Mouse (Mus musculus): Measurements from ENCODE around the gene Cdk5. TPM values are rescaled to one million over a fixed set of nuclear protein-coding genes. Genes with fewer than 3 reads are reported as not detected.
A peak's percentile ranks its signal among the peaks of the same experiment; 100 is the strongest.

The Cdk5 gene
- polyA plus RNA-seq, 1 experiment from 2014 or later: 126 TPM

GRCm38 (mm10) chr5:24394165-24394894, 29.0 kb downstream of the Cdk5 start:
- peak overlapping the region; percentile 53 for H3K4me2 ChIP-seq (ENCODE audit: low read depth, low read length)
- under 1% methylated on average over 36 of the region's 36 CpGs for WGBS
- no peaks in the 10 kb centered on the region for H3K9me3 ChIP-seq (ENCODE audit: control insufficient read depth, low read length)
- H3K36me3 ChIP-seq (ENCODE audit: control insufficient read depth, insufficient read depth, low read length): no peaks in the 10 kb centered on the region
- no peaks in the 10 kb centered on the region for H3K27me3 ChIP-seq (ENCODE audit: control insufficient read depth, insufficient read depth, low read length)
- peak overlapping the region; percentile 83 for H3K27ac ChIP-seq (ENCODE audit: low read depth, low read length)
- H3K4me3 ChIP-seq (ENCODE audit: low read depth, low read length): peak overlapping the region; percentile 52
- H3K4me1 ChIP-seq (ENCODE audit: control insufficient read depth, insufficient read depth, low read length): peaks cover 3% of the 10 kb centered on the region; the same call in 1 of the 2 replicates
- ATAC-seq (ENCODE audit: low read depth): peak; percentile 96
- peak overlapping the region; percentile 57 for H3K9ac ChIP-seq (replicated peaks; ENCODE audit: low read depth, low read length)

- H3K4me2 ChIP-seq (ENCODE audit: low read depth, low read length): peak within 1 kb of the TSS; percentile 53
- no peaks in the 10 kb centered on the region for H3K36me3 ChIP-seq (ENCODE audit: control insufficient read depth, insufficient read depth, low read length)
- WGBS: 21% methylated on average over 7 of the region's 7 CpGs
- peaks cover 3% of the 10 kb centered on the region for H3K4me1 ChIP-seq (ENCODE audit: control insufficient read depth, insufficient read depth, low read length)
- no peaks in the 10 kb centered on the region for H3K27me3 ChIP-seq (ENCODE audit: control insufficient read depth, insufficient read depth, low read length)
- H3K9me3 ChIP-seq (ENCODE audit: control insufficient read depth, low read length): no peaks in the 10 kb centered on the region
- ATAC-seq (ENCODE audit: low read depth): no peak
- H3K9ac ChIP-seq (replicated peaks; ENCODE audit: low read depth, low read length): peak within 1 kb of the TSS; percentile 57
- peak within 1 kb of the TSS; percentile 52 for H3K4me3 ChIP-seq (ENCODE audit: low read depth, low read length)
- H3K27ac ChIP-seq (ENCODE audit: low read depth, low read length): peak within 1 kb of the TSS; percentile 83
Observed at GRCm38 (mm10) chr5:24393392-24393997, 29.8 kb downstream of the Cdk5 start, which contains the start of gene Abcb8. Gene Abcb8 (plus strand): TSS chr5:24393663.

DNA sequence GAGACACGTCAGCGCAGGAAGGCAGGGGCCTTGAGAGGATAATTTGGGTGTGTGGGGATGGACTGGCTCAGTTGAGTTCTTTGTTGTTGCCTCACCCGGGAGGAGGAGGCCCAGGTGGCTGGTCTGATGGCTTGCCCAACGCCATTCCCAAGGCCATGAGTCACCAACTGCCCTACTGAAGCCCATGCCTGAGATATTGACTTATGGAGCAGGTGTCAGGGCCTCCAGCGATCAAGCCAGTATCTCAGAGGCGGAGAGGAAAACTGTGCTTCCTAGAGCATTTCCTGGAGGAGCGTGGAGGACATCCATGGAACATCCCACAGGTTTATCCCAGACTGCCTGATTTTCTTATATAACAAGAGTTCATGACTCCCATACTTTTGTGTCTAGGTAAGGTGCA, 30.6 kb downstream of the Cdk5 start:
- 78% methylated on average over 7 of the region's 7 CpGs for WGBS
- H3K9ac ChIP-seq (replicated peaks; ENCODE audit: low read depth, low read length): no peak overlapping the region
- no peak overlapping the region for H3K4me3 ChIP-seq (ENCODE audit: low read depth, low read length)
- no peak overlapping the region for H3K27ac ChIP-seq (ENCODE audit: low read depth, low read length)
- no peaks in the 10 kb centered on the region for H3K36me3 ChIP-seq (ENCODE audit: control insufficient read depth, insufficient read depth, low read length)
- no peaks in the 10 kb centered on the region; the same call in 1 of the 2 replicates for H3K27me3 ChIP-seq (ENCODE audit: control insufficient read depth, insufficient read depth, low read length)
- peaks cover 10% of the 10 kb centered on the region for H3K4me1 ChIP-seq (ENCODE audit: control insufficient read depth, insufficient read depth, low read length)
- H3K9me3 ChIP-seq (ENCODE audit: control insufficient read depth, low read length): no peaks in the 10 kb centered on the region
- no peak overlapping the region for H3K4me2 ChIP-seq (ENCODE audit: low read depth, low read length)
- no peak for ATAC-seq (ENCODE audit: low read depth)

DNA sequence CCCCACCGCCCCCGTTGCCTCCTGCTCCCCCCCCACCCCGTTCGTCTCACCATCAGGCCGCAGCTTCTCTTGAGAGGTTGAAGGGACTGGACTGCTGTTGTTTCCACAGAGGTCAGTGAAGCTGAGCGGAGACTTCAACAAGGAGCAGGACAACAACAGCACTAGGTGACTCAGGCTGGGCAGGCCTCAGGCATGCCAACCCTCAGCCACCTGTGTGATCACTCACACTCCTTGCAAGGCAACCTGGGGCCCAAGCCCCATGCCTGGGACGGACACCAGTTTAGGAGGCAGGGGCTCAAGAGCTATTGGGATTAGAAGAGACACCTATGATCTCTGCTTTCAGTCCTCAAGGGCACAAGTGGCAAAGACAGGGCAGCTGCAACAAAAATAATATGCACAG, 31.5 kb downstream of the Cdk5 start, which contains the start of gene Atg9b:
Gene Atg9b (minus strand): TSS at position 280 of the 400 bp plus-strand sequence.
- no peak within 1 kb of the TSS for H3K27ac ChIP-seq (ENCODE audit: low read depth, low read length)
- 82% methylated on average over 7 of the region's 7 CpGs for WGBS
- H3K27me3 ChIP-seq (ENCODE audit: control insufficient read depth, insufficient read depth, low read length): no peaks in the 10 kb centered on the region; the same call in 1 of the 2 replicates
- H3K4me1 ChIP-seq (ENCODE audit: control insufficient read depth, insufficient read depth, low read length): peaks cover 18% of the 10 kb centered on the region
- no peak for ATAC-seq (ENCODE audit: low read depth)
- H3K36me3 ChIP-seq (ENCODE audit: control insufficient read depth, insufficient read depth, low read length): no peaks in the 10 kb centered on the region
- no peak within 1 kb of the TSS for H3K4me2 ChIP-seq (ENCODE audit: low read depth, low read length)
- H3K4me3 ChIP-seq (ENCODE audit: low read depth, low read length): no peak within 1 kb of the TSS
- H3K9me3 ChIP-seq (ENCODE audit: control insufficient read depth, low read length): no peaks in the 10 kb centered on the region
- no peak within 1 kb of the TSS for H3K9ac ChIP-seq (replicated peaks; ENCODE audit: low read depth, low read length)

- H3K27ac ChIP-seq (ENCODE audit: low read depth, low read length): no peak overlapping the region
- H3K4me2 ChIP-seq (ENCODE audit: low read depth, low read length): no peak overlapping the region
- H3K4me3 ChIP-seq (ENCODE audit: low read depth, low read length): no peak overlapping the region
- H3K9me3 ChIP-seq (ENCODE audit: control insufficient read depth, low read length): no peaks in the 10 kb centered on the region
- ATAC-seq (ENCODE audit: low read depth): no peak
- H3K9ac ChIP-seq (replicated peaks; ENCODE audit: low read depth, low read length): no peak overlapping the region
- peaks cover 14% of the 10 kb centered on the region for H3K4me1 ChIP-seq (ENCODE audit: control insufficient read depth, insufficient read depth, low read length)
- WGBS: 69% methylated on average over 4 of the region's 4 CpGs
- H3K27me3 ChIP-seq (ENCODE audit: control insufficient read depth, insufficient read depth, low read length): no peaks in the 10 kb centered on the region; the same call in none of the 2 replicates
- no peaks in the 10 kb centered on the region for H3K36me3 ChIP-seq (ENCODE audit: control insufficient read depth, insufficient read depth, low read length)
Observed at GRCm38 (mm10) chr5:24389658-24390020, 33.7 kb downstream of the Cdk5 start.

DNA sequence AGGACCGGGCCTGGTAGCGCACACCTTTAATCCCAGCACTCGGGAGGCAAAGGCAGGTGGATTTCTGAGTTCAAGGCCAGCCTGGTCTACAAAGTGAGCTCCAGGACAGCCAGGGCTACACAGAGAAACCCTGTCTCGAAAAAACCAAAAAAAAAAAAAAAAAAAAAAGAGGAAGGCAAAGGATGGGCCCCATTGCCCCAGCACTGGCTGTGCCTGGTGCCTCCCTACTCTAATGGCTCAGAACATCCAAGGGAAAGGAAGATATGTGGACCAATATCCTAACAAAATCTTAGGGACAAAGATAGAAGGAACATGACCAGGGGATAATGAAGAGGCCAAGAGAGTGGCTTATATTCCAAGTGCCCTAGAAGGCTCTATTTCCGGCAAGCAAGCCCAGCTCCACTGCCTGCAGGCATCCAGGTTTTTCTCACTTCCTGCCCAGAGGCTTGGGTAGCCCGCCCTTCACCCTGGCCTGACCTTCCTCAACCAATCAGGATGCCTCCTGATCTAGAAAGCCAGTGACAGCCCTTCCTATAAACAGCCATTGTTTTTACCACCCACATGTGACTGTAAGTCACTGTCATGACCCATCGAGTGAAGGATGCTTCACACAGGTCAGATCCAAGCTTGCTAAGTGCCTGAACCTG, 34.2 kb downstream of the Cdk5 start:
- WGBS: 52% methylated on average over 6 of the region's 7 CpGs
- Histone ChIP-seq H3K9me3 (ENCODE audit: control insufficient read depth, low read length) (no peaks in the 10 kb centered on the region), H3K9ac (replicated peaks; ENCODE audit: low read depth, low read length) (no peak overlapping the region), H3K4me3 (ENCODE audit: low read depth, low read length) (no peak overlapping the region), H3K27ac (ENCODE audit: low read depth, low read length) (no peak overlapping the region), H3K27me3 (ENCODE audit: control insufficient read depth, insufficient read depth, low read length) (no peaks in the 10 kb centered on the region; the same call in none of the 2 replicates), H3K36me3 (ENCODE audit: control insufficient read depth, insufficient read depth, low read length) (no peaks in the 10 kb centered on the region), H3K4me2 (ENCODE audit: low read depth, low read length) (no peak overlapping the region), H3K4me1 (ENCODE audit: control insufficient read depth, insufficient read depth, low read length) (peaks cover 14% of the 10 kb centered on the region)
- ATAC-seq (ENCODE audit: low read depth): no peak

- Histone ChIP-seq H3K4me2 (ENCODE audit: low read depth, low read length) (peak overlapping the region; percentile 99), H3K4me3 (ENCODE audit: low read depth, low read length) (peak overlapping the region; percentile 42), H3K27me3 (ENCODE audit: control insufficient read depth, insufficient read depth, low read length) (no peaks in the 10 kb centered on the region; the same call in none of the 2 replicates), H3K27ac (ENCODE audit: low read depth, low read length) (0 out of 2 replicates have a peak overlapping the region, but pooled peaks have one; percentile 16), H3K36me3 (ENCODE audit: control insufficient read depth, insufficient read depth, low read length) (no peaks in the 10 kb centered on the region), H3K9me3 (ENCODE audit: control insufficient read depth, low read length) (no peaks in the 10 kb centered on the region), H3K9ac (replicated peaks; ENCODE audit: low read depth, low read length) (peak overlapping the region; percentile 51), H3K4me1 (ENCODE audit: control insufficient read depth, insufficient read depth, low read length) (peaks cover 14% of the 10 kb centered on the region)
- 28% methylated on average over 23 of the region's 26 CpGs for WGBS
- ATAC-seq (ENCODE audit: low read depth): no peak
Observed at GRCm38 (mm10) chr5:24388246-24388915, 34.9 kb downstream of the Cdk5 start.

DNA sequence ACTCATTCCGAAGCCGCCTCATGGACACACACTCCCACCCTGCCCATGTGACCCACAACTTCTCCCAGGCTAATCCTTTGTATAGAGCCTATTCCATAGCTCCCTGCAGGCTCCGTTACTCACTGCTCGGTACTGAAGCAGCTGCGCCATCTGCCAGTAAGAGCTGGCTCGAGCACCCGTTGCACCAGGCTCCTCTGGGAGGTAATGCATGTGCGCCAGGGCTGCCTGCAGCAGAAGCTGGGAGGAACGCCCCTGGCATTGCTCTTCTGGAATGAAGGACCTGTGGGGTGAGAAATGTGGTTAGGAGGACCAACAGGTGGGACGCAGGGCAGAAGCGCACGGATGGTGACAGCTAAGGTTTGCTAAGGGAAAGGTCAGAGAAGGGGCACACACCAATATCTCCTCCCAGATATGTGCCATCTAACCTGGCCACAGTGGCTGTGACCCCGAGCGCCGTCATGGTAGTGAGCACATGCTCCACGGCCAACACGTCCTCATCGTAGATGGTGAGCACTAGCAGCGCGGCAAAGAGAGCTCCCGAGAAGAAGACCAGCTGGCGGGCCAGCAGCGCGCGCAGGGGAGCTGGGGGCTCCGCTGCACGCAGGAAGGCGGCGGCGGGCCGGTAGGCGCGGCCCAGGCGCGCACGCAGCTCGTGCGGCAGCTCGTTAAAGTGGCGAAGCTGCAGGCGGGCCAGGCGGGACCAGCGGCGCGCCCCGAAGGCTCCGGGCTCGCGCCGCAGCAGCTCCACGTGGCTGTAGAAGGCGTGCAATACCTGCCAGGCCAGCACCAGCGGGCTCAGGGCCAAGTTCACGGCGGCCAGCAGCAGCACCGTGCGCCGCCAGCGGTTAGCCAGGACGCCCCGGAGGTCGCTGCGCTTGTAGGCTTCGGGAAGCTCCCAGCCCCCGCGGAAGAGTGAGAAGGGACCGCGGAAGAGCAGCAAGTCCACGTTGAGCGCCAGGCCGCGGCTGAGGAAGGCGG, 35.8 kb downstream of the Cdk5 start:
- peak; percentile 64 for ATAC-seq (ENCODE audit: low read depth)
- no peaks in the 10 kb centered on the region for H3K9me3 ChIP-seq (ENCODE audit: control insufficient read depth, low read length)
- H3K4me2 ChIP-seq (ENCODE audit: low read depth, low read length): peak overlapping the region; percentile 99
- H3K4me3 ChIP-seq (ENCODE audit: low read depth, low read length): peak overlapping the region; percentile 42
- no peaks in the 10 kb centered on the region; the same call in none of the 2 replicates for H3K27me3 ChIP-seq (ENCODE audit: control insufficient read depth, insufficient read depth, low read length)
- no peaks in the 10 kb centered on the region for H3K36me3 ChIP-seq (ENCODE audit: control insufficient read depth, insufficient read depth, low read length)
- under 1% methylated on average over 72 of the region's 73 CpGs for WGBS
- 0 out of 2 replicates have a peak overlapping the region, but pooled peaks have one; percentile 16 for H3K27ac ChIP-seq (ENCODE audit: low read depth, low read length)
- H3K9ac ChIP-seq (replicated peaks; ENCODE audit: low read depth, low read length): peak overlapping the region; percentile 51
- H3K4me1 ChIP-seq (ENCODE audit: control insufficient read depth, insufficient read depth, low read length): peaks cover 20% of the 10 kb centered on the region

All from neural tube, embryonic 14.5 days (tissue).